Mouse (Mus musculus) urinary bladder, postnatal 14 days (tissue): Measurements from ENCODE around the gene Trappc11.

Source experiments
- DNase-seq: peaks from one replicate; pipeline ENCODE4 v3.0.0; 2021; ENCODE audit warnings: low spot score

Gene Trappc11

GRCm38 (mm10) chr8:47533344-47534125, at the start of gene Trappc11, which contains the start of gene Rwdd4a:
Gene Trappc11, minus strand, starts transcription at chr8:47533470.
Gene Rwdd4a, plus strand, starts transcription at chr8:47533664.
- DNase-seq = peak; percentile 97

DNA sequence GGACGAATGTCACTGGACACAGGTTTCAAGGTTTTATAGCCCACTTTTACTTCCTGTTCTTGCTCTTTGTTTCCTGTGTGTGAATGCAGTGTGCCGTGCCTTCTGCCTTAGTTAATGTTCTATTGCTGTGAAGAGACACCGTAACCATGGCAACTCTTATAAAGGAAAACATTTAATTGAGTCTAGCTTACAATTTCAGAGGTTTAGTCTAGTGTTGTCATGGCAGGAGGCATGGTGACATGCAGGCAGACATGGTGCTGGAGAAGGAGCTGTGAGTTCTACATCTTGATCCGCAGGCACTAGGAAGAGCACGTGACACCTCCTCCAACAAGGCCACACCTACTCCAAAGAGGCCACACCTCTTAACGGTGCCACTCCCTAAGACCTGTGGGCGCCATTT, 48.2 kb upstream of the Trappc11 start:
- no peak for DNase-seq

DNA sequence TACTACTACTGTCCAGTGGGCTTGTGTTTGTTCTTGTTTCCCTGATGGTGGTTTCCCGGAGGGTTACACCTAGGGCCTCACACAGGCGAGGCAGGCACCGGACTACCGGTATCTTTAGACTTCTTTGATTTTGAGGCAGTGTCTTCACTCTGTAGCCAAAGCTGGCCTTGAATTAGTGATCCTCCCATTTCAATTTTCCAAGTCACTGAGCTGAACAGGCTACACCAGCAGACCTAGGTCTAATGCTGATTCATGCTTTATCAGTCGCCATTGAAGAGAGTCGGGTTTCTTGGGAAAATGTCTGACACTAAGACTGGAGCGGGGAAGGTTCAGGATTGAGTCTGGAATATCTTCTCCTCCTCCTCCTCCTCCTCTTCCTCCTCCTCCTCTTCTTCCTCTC, 40.2 kb upstream of the Trappc11 start:
- DNase-seq = no peak

GRCm38 (mm10) chr8:47570161-47570560, 36.9 kb upstream of the Trappc11 start:
- DNase-seq = no peak

GRCm38 (mm10) chr8:47568098-47568497, 34.8 kb upstream of the Trappc11 start:
- DNase-seq = no peak

- no peak for DNase-seq
Measured at GRCm38 (mm10) chr8:47566551-47566950, 33.3 kb upstream of the Trappc11 start.

DNA sequence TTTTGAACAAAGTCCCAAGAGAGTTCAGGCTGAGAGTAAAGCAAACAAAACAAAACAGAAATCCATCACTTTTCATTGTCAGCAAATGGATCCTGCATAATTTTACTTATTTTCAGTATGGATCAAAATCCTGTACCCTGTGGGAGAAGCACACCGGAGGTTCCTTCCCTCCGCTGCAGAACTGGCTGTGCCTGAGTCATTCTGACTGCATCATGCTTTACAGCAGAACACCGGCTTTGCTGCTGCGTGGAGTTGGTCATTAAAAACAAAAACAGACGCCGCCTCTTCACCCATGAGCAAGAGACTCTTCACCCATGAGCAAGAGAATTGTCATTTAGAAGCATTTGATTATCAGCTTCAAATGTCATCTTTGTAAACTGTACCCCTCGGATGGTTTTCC, 27.5 kb upstream of the Trappc11 start:
- no peak for DNase-seq

DNA sequence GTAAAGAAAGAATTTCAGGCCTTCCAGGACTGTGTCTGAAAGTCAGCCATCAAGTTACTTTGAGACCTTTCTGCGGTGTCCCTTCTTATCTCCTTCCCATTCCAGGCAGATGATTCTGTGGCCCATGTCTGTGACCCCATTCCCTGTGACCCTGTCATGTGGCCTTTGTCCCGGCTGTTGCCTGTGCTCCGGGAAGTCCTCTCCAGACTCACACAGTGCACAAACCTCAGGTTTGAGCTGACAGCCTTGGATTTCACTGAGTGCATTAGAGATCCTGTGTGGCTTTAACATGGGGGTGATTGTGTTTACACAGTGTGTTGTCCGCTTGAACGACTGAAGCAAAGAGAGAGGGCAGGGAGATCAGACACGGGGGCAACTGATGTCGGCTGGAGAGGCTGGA, 25.0 kb upstream of the Trappc11 start:
- no peak for DNase-seq

DNA sequence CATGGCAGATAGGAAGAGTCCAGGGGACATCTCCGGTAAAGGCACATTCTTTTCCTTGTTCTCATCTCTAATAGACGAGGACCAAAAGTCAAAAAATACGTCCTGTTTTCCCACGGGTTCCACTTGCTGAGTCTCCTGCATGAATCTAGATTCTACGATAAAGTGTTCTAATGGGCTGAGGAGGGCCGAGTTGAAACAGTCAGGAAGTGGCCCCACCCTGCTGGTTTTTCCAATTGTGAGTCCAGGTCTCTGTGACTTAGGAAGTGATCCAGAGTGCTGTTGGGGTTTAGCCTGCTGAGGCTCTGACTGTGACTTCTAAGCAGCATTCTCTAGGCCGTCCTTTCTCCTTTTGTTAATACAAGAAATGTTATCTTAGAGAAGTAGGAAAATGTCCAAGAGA, 23.2 kb upstream of the Trappc11 start:
- DNase-seq = no peak

GRCm38 (mm10) chr8:47553613-47554012, 20.3 kb upstream of the Trappc11 start:
- no peak for DNase-seq

DNA sequence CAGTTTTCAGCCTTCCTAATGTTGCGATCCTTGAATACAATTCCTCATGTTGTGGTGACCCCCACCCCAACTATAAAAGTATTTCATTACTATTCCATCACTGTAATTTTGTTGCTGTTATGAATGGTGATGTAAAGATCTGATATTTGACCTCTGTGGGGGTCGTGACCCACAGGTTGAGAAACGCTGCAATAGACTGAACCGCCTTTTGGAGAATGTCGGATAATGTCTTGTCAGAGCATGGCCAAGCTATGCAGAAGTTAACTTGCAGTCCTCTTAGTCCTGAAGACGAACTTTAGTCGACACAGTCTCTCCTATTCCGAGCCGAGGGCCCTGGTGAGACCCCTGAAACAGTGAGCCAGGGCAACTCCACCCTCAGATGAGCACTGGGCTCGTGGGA, 13.8 kb upstream of the Trappc11 start:
- no peak for DNase-seq

DNA sequence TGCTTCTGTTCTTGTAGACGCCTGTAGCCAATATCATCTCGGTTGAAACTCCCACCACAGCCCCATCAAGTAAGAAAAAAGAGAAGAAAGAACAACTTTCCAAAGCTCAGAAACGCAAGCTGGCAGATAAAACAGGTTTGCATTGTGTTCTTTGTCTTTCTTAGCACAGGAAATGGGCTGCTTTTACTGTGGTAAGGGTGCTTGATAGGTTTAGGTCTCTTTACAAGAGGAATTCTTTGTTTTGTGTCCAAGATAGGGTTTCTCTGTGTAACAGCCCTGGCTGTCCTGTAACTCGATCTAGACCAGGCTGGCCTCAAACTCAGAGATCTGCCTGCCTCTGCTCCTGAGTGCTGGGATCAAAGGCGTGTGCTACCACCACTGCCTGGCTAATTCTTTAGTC, 10.8 kb upstream of the Trappc11 start:
- DNase-seq = no peak

- no peak for DNase-seq
Measured at GRCm38 (mm10) chr8:47542746-47543145, 9.5 kb upstream of the Trappc11 start.

- no peak for DNase-seq
Measured at GRCm38 (mm10) chr8:47538323-47538722, 5.1 kb upstream of the Trappc11 start.

DNA sequence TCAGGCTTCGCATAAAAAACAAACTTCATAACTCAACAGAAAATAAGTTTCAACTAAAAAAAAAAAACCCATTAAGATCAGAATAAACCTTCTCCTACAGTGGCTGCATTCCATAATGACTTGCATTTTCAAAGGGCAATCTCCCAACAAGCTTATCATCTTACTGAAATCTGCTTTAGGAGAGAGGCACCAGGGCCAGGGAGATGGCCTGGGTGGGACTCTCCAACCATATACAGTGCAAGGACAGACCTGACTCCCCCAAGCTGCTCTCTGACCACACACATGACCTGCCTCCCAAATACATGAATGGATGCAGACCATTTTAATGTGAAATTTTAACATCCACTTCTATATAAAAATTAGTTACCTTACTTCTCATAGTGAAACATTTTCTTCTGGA, 5.2 kb downstream of the Trappc11 start:
- DNase-seq = no peak

DNA sequence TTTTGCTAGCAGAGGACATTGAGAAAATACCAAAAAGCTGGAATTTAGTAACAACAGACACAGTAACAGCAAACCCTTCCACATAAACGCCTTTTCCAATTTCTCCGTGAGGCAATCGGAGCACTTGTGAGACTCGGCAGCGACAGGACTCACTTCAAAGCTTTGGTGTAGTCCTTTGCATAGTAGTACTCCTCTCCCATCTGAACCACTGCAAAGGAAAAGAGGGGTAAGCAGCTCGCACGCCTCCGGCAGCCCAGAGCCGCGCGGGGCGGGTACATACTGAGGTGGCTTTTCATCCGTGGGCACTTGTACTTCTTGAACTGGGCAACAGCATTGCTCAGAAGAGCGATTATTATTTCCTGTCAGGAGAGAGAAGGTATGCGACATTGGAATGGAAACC, 19.7 kb downstream of the Trappc11 start:
- DNase-seq = no peak

GRCm38 (mm10) chr8:47510930-47511329, 22.3 kb downstream of the Trappc11 start:
- DNase-seq = no peak

DNA sequence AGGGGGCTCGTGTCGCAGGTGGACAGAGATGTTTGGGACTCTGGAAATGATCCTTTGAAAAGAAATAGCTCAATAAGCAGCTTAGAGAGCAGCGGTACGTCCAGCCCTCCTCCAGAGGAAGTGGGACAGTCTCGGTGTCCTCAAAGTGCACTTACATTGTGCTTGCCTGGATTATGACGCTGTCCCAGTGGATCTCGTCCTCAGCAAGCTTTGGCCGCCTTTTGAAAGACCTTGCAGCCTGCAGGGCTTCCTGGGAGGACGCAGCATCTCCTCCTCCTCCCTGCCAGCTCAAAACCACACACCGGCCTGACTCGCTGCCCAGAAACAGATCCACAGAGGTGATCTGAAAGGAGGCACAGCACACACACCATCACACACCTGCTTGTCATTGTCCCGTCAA, 27.8 kb downstream of the Trappc11 start:
- no peak for DNase-seq

GRCm38 (mm10) chr8:47502546-47502945, 30.7 kb downstream of the Trappc11 start:
- DNase-seq = no peak

DNA sequence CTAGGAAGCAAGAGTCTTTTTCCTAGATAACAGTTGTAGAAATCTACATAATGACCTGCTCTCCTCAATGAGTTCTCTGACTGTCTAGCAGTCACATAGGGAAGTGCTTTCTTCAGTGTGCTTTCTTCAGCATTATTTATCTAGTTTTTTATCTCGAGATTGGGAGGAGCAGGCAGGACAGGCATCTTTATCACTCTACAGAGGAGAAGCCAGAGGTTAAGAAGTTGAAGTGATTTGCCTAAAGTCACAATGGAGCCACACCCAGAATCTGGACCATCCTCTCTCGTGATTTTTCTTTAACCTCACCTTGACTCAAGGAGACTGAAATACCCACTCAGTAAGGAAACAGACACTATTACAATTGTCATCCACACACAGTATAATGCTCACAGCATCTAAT, 31.3 kb downstream of the Trappc11 start:
- no peak for DNase-seq

DNA sequence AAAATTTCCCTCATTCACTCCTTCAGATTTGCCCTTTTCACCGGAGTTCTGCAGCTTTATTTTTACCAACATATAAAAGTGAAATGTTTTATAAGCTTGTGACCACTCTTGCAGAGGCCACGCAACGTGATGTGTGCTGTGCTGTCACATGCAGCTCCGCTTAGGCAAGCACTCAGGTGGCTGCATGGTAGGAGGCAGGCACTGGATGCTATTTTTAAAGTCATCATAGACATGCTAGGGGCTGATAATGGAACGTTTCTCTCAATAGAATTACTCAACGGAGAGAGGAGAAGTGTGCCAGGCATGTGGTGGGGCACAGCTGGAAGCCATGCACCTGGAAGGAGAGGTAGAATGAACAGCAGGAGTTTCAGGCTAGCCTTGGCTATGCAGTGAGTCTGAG, 37.8 kb downstream of the Trappc11 start:
- no peak for DNase-seq

DNA sequence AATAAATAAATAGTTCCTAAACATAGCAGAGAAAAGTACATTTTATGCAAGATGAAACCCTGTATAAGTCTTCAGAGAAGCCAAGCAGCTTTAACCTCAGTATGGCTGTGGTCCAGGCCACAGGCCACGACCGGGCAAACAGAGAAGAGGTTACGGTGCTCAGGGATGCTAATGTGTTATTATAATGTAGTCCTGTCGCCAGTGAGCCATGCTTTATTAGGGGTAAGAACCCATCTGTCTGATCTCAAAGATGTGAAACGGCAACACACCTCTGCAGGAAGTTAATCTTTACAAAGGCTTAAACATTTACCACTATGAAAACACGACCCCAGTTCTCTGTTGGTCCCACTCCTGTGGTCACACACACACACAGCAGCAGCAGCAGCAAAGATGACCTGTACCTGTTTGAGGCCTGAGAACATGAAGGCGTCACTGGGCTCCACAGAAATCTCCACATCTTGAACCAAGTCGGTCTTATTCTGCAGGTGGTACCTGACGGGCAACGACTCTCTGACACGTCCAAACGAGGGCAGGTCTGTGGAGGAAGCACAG, 38.6 kb downstream of the Trappc11 start:
- no peak for DNase-seq

GRCm38 (mm10) chr8:47493106-47493505, 40.2 kb downstream of the Trappc11 start:
- DNase-seq = no peak

DNA sequence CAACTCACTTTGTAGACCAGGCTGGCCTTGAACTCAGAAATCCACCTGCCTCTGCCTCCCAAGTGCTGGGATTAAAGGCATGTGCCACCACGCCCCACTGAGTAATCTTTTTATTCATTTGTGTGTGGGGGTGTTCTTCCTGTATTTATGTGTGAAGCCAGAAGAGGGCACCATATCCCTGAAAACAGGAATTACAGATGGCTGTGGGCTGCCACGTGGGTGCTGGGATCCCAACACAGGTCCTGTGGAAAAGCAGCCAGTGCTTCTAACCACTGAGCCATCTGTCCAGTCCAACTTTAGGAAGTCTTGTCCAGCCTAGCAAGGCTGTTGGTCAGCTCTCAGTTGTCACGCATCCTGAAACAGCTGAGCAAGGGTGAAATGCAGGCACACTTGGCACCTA, 46.0 kb downstream of the Trappc11 start:
- DNase-seq = no peak
